Mouse (Mus musculus): ENCODE data around the gene Yaf2. TPM values are rescaled to one million over a fixed set of nuclear protein-coding genes. Genes with fewer than 3 reads are reported as not detected.
A peak's percentile ranks its signal among the peaks of the same experiment; 100 is the strongest.

Gene Yaf2
- polyA plus RNA-seq, 1 experiment = 8.8 TPM

- 83% methylated on average over 6 of the region's 6 CpGs for WGBS
- Histone ChIP-seq H3K36me3 (ENCODE audit: control insufficient read depth, insufficient read depth, low read length) (no peaks in the 10 kb centered on the region), H3K4me1 (ENCODE audit: control insufficient read depth, insufficient read depth, insufficient read length, low read length) (no peaks in the 10 kb centered on the region)
Observed at GRCm38 (mm10) chr15:93365561-93365960, 28.8 kb upstream of the Yaf2 start.

GRCm38 (mm10) chr15:93358346-93359095 is 21.8 kb upstream of the Yaf2 start:
- no peak overlapping the region for H3K4me3 ChIP-seq (ENCODE audit: low read depth, low read length)
- 85% methylated on average over 19 of the region's 19 CpGs for WGBS
- TF ChIP-seq POLR2A (IDR thresholded peaks at IDR 0.05; ENCODE audit: low read depth, low read length) (no peak), CTCF (IDR thresholded peaks at IDR 0.05; ENCODE audit: extremely low read depth, insufficient read length, insufficient replicate concordance, low read depth, low read length) (no peak)
- no peak overlapping the region for H3K27ac ChIP-seq (ENCODE audit: insufficient read depth, low read depth, low read length)
- no peaks in the 10 kb centered on the region for H3K36me3 ChIP-seq (ENCODE audit: control insufficient read depth, insufficient read depth, low read length)
- no peaks in the 10 kb centered on the region for H3K4me1 ChIP-seq (ENCODE audit: control insufficient read depth, insufficient read depth, insufficient read length, low read length)
- no peaks in the 10 kb centered on the region for H3K27me3 ChIP-seq (ENCODE audit: control insufficient read depth, insufficient read depth, low read length)

More at GRCm38 (mm10) chr15:93365561-93365960, 28.8 kb upstream of the Yaf2 start:
- H3K4me3 ChIP-seq (ENCODE audit: low read depth, low read length) = no peak overlapping the region
- TF ChIP-seq CTCF (IDR thresholded peaks at IDR 0.05; ENCODE audit: extremely low read depth, insufficient read length, insufficient replicate concordance, low read depth, low read length) (no peak), POLR2A (IDR thresholded peaks at IDR 0.05; ENCODE audit: low read depth, low read length) (no peak)
- H3K27me3 ChIP-seq (ENCODE audit: control insufficient read depth, insufficient read depth, low read length) = no peaks in the 10 kb centered on the region
- H3K27ac ChIP-seq (ENCODE audit: insufficient read depth, low read depth, low read length) = no peak overlapping the region

GRCm38 (mm10) chr15:93340630-93341379 is 4.1 kb upstream of the Yaf2 start:
- TF ChIP-seq CTCF (IDR thresholded peaks at IDR 0.05; ENCODE audit: extremely low read depth, insufficient read length, insufficient replicate concordance, low read depth, low read length) (no peak), POLR2A (IDR thresholded peaks at IDR 0.05; ENCODE audit: low read depth, low read length) (no peak)
- H3K4me3 ChIP-seq (ENCODE audit: low read depth, low read length) = no peak overlapping the region
- no peak overlapping the region for H3K27ac ChIP-seq (ENCODE audit: insufficient read depth, low read depth, low read length)
- no peaks in the 10 kb centered on the region; the same call in 1 of the 2 replicates for H3K4me1 ChIP-seq (ENCODE audit: control insufficient read depth, insufficient read depth, insufficient read length, low read length)
- no peaks in the 10 kb centered on the region for H3K36me3 ChIP-seq (ENCODE audit: control insufficient read depth, insufficient read depth, low read length)
- no peaks in the 10 kb centered on the region for H3K27me3 ChIP-seq (ENCODE audit: control insufficient read depth, insufficient read depth, low read length)
- WGBS = 58% methylated on average over 10 of the region's 10 CpGs

GRCm38 (mm10) chr15:93336658-93336924 is 144 bp downstream of the Yaf2 start:
- no peak overlapping the region for H3K27ac ChIP-seq (ENCODE audit: insufficient read depth, low read depth, low read length)
- TF ChIP-seq POLR2A (IDR thresholded peaks at IDR 0.05; ENCODE audit: low read depth, low read length) (no peak), CTCF (IDR thresholded peaks at IDR 0.05; ENCODE audit: extremely low read depth, insufficient read length, insufficient replicate concordance, low read depth, low read length) (no peak)
- H3K4me1 ChIP-seq (ENCODE audit: control insufficient read depth, insufficient read depth, insufficient read length, low read length) = no peaks in the 10 kb centered on the region; the same call in 1 of the 2 replicates
- WGBS = under 1% methylated on average over 46 of the region's 52 CpGs
- H3K4me3 ChIP-seq (ENCODE audit: low read depth, low read length) = peak overlapping the region; percentile 99
- no peaks in the 10 kb centered on the region for H3K36me3 ChIP-seq (ENCODE audit: control insufficient read depth, insufficient read depth, low read length)
- no peaks in the 10 kb centered on the region for H3K27me3 ChIP-seq (ENCODE audit: control insufficient read depth, insufficient read depth, low read length)

GRCm38 (mm10) chr15:93335821-93336657 is 696 bp downstream of the Yaf2 start:
- Histone ChIP-seq H3K27ac (ENCODE audit: insufficient read depth, low read depth, low read length) (no peak overlapping the region), H3K4me1 (ENCODE audit: control insufficient read depth, insufficient read depth, insufficient read length, low read length) (no peaks in the 10 kb centered on the region; the same call in 1 of the 2 replicates), H3K36me3 (ENCODE audit: control insufficient read depth, insufficient read depth, low read length) (no peaks in the 10 kb centered on the region), H3K27me3 (ENCODE audit: control insufficient read depth, insufficient read depth, low read length) (no peaks in the 10 kb centered on the region), H3K4me3 (ENCODE audit: low read depth, low read length) (peak overlapping the region; percentile 99)
- WGBS = 7% methylated on average over 96 of the region's 110 CpGs
- TF ChIP-seq CTCF (IDR thresholded peaks at IDR 0.05; ENCODE audit: extremely low read depth, insufficient read length, insufficient replicate concordance, low read depth, low read length) = no peak
- no peak for TF ChIP-seq POLR2A (IDR thresholded peaks at IDR 0.05; ENCODE audit: low read depth, low read length)

- Histone ChIP-seq H3K27ac (ENCODE audit: insufficient read depth, low read depth, low read length) (no peak overlapping the region), H3K4me1 (ENCODE audit: control insufficient read depth, insufficient read depth, insufficient read length, low read length) (no peaks in the 10 kb centered on the region; the same call in 1 of the 2 replicates), H3K36me3 (ENCODE audit: control insufficient read depth, insufficient read depth, low read length) (no peaks in the 10 kb centered on the region), H3K27me3 (ENCODE audit: control insufficient read depth, insufficient read depth, low read length) (no peaks in the 10 kb centered on the region), H3K4me3 (ENCODE audit: low read depth, low read length) (no peak overlapping the region)
- TF ChIP-seq POLR2A (IDR thresholded peaks at IDR 0.05; ENCODE audit: low read depth, low read length) (no peak), CTCF (IDR thresholded peaks at IDR 0.05; ENCODE audit: extremely low read depth, insufficient read length, insufficient replicate concordance, low read depth, low read length) (no peak)
- WGBS = 92% methylated on average over 11 of the region's 11 CpGs
Observed at GRCm38 (mm10) chr15:93331256-93331655, 5.5 kb downstream of the Yaf2 start.

All from small intestine, adult 2 months (tissue).